Mouse (Mus musculus) olfactory bulb, adult 2 months (tissue): Measurements from ENCODE around the gene Kcnk16.

Experiments used
- CTCF ChIP-seq: fragments of 200-500 bp; IDR thresholded peaks from 2 replicates; pipeline ENCODE4 v1.5.1; 2012; ENCODE audit warnings: low read depth, mild to moderate bottlenecking, low read length, moderate library complexity; ENCODE audit not compliant: insufficient read depth
- POLR2A ChIP-seq: fragments of 200-500 bp; IDR thresholded peaks from 2 replicates; pipeline ENCODE4 v1.6.1; 2012; ENCODE audit warnings: mild to moderate bottlenecking, low read depth, low read length, moderate library complexity; ENCODE audit not compliant: insufficient read depth

DNA sequence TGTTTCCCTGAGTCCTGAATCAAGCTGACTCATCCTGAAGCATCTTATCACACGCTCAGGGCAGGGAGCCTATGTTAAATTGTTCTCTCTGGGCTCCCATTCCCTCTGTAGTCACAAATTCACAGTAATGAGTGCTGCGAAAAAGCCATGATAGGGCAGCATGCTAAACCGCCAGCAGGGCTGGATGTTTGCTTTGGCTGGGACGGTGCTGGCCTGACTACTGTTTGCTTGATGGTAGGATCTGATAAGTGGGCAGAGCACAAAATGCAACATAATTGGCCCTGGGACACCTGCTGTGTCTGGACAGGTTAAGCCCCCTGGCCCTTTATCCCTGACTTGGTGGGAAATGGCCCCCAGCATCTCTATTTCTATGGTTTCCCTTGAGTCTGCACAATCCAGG lies 22.4 kb upstream of the Kcnk16 start:
- no peak for TF ChIP-seq CTCF
- TF ChIP-seq POLR2A: no peak
